Mouse (Mus musculus): ENCODE measurements around the gene Kcnab2. TPM values are rescaled to one million over a fixed set of nuclear protein-coding genes. Genes with fewer than 3 reads are reported as not detected.

The Kcnab2 gene
- total and polyA plus RNA-seq, 3 experiments, result 82.9 to 118 TPM; not detected in 1

GRCm38 (mm10) chr4:152467951-152468350 lies 9.7 kb downstream of the Kcnab2 start:
- no peak for DNase-seq (ENCODE audit: low read depth, low spot score)
- Histone ChIP-seq H3K9me3 (replicated peaks; ENCODE audit: insufficient read depth, low read length) (no peaks in the 10 kb centered on the region), H3K36me3 (ENCODE audit: control insufficient read depth in 1 of 2, insufficient read depth in 2 of 2, low read length in 2 of 2) (no peaks in the 10 kb centered on the region), H3K4me1 (ENCODE audit: control insufficient read depth in 1 of 2, insufficient read depth in 2 of 2, low read length in 2 of 2) (no peaks in the 10 kb centered on the region), H3K27ac (ENCODE audit: control insufficient read depth, low read depth, low read length) (no peak overlapping the region), H3K79me2 (ENCODE audit: control insufficient read depth, insufficient read depth, low read length, poor library complexity) (no peaks in the 10 kb centered on the region), H3K27me3 (ENCODE audit: control insufficient read depth in 1 of 2, insufficient read depth in 2 of 2, low read length in 2 of 2) (no peaks in the 10 kb centered on the region), H3K9ac (ENCODE audit: control insufficient read depth, low read depth, low read length, poor library complexity, severe bottlenecking) (no peak overlapping the region), H3K4me3 (ENCODE audit: control insufficient read depth in 1 of 2, insufficient read depth in 1 of 2, low read depth in 2 of 2, low read length in 2 of 2) (no peak overlapping the region)
- TF ChIP-seq ETS1 (IDR thresholded peaks at IDR 0.05; ENCODE audit: low read depth, low read length), result no peak
- TF ChIP-seq E2F4 (IDR thresholded peaks at IDR 0.05; ENCODE audit: borderline replicate concordance, low read depth, low read length), result no peak
- TF ChIP-seq MYC (IDR thresholded peaks at IDR 0.05; ENCODE audit: low read depth, low read length), result no peak
- no peak for TF ChIP-seq POLR2AphosphoS2 (IDR thresholded peaks at IDR 0.05; ENCODE audit: low read length)
- no peak for TF ChIP-seq GABPA (IDR thresholded peaks at IDR 0.05; ENCODE audit: low read depth, low read length)
- no peak for TF ChIP-seq SMC3 (IDR thresholded peaks at IDR 0.05; ENCODE audit: low read depth, low read length)
- TF ChIP-seq EP300 (IDR thresholded peaks at IDR 0.05; ENCODE audit: low read depth in 1 of 2, low read length in 2 of 2), result no peak
- TF ChIP-seq CHD1 (IDR thresholded peaks at IDR 0.05; ENCODE audit: low read depth, low read length), result no peak
- TF ChIP-seq MAFK (IDR thresholded peaks at IDR 0.05; ENCODE audit: borderline replicate concordance, low read depth, low read length), result no peak
- no peak for TF ChIP-seq ZC3H11A (IDR thresholded peaks at IDR 0.05; ENCODE audit: low read depth, low read length)
- no peak for TF ChIP-seq NELFE (IDR thresholded peaks at IDR 0.05; ENCODE audit: low read depth, low read length)
- no peak for TF ChIP-seq KAT2A (conservative IDR thresholded peaks at IDR 0.05; ENCODE audit: low read depth, low read length)
- TF ChIP-seq ELF1 (IDR thresholded peaks at IDR 0.05; ENCODE audit: low read depth, low read length), result no peak
- no peak for TF ChIP-seq ZKSCAN1 (IDR thresholded peaks at IDR 0.05; ENCODE audit: low read depth, low read length)

DNA sequence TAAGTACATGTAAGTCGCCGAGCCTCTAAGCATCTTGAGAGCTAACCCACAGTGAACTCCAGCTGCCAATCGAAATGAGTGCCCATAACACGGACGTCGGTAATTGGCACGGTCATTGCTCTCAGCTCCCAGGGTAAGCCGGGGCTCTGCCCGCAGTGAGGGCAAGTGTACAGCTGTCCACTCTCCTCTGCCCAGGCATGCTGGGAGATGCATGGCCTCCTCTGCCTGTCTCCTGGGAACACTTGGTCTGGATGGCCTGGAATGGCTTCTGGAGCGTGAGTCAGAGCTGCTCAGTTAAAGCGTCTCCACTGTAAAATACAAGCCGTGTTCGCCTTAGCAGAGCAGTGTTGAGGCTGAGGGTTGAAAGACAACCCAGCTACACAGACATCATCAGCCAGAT lies 11.1 kb downstream of the Kcnab2 start:
- TF ChIP-seq CTCF (IDR thresholded peaks at IDR 0.05 in 2 of 3, conservative IDR thresholded peaks at IDR 0.05 in 1 of 3; ENCODE audit: control insufficient read depth in 1 of 3, insufficient read depth in 1 of 3, low read depth in 2 of 3, low read length in 3 of 3, poor library complexity in 1 of 3, severe bottlenecking in 1 of 3) (no peak), BHLHE40 (IDR thresholded peaks at IDR 0.05; ENCODE audit: borderline replicate concordance, low read depth, low read length) (no peak), ZNF384 (IDR thresholded peaks at IDR 0.05; ENCODE audit: low read depth, low read length) (no peak), KAT2A (conservative IDR thresholded peaks at IDR 0.05; ENCODE audit: low read depth, low read length) (no peak), ZC3H11A (IDR thresholded peaks at IDR 0.05; ENCODE audit: low read depth, low read length) (no peak), CHD2 (IDR thresholded peaks at IDR 0.05; ENCODE audit: low read length) (no peak), SIN3A (IDR thresholded peaks at IDR 0.05; ENCODE audit: low read length) (no peak), MAX (IDR thresholded peaks at IDR 0.05; ENCODE audit: low read length) (no peak), MYC (IDR thresholded peaks at IDR 0.05; ENCODE audit: low read depth, low read length) (no peak), ELF1 (IDR thresholded peaks at IDR 0.05; ENCODE audit: low read depth, low read length) (no peak)
- no peaks in the 10 kb centered on the region for H3K36me3 ChIP-seq (ENCODE audit: control insufficient read depth in 1 of 2, insufficient read depth in 2 of 2, low read length in 2 of 2)
- no peaks in the 10 kb centered on the region for H3K27me3 ChIP-seq (ENCODE audit: control insufficient read depth in 1 of 2, insufficient read depth in 2 of 2, low read length in 2 of 2)
- H3K27ac ChIP-seq (ENCODE audit: control insufficient read depth, low read depth, low read length), result no peak overlapping the region
- no peak for DNase-seq (ENCODE audit: low read depth, low spot score)
- no peaks in the 10 kb centered on the region for H3K79me2 ChIP-seq (ENCODE audit: control insufficient read depth, insufficient read depth, low read length, poor library complexity)
- no peaks in the 10 kb centered on the region for H3K4me1 ChIP-seq (ENCODE audit: control insufficient read depth in 1 of 2, insufficient read depth in 2 of 2, low read length in 2 of 2)
- no peak overlapping the region for H3K4me3 ChIP-seq (ENCODE audit: control insufficient read depth in 1 of 2, insufficient read depth in 1 of 2, low read depth in 2 of 2, low read length in 2 of 2)
- no peaks in the 10 kb centered on the region for H3K9me3 ChIP-seq (replicated peaks; ENCODE audit: insufficient read depth, low read length)
- no peak overlapping the region for H3K9ac ChIP-seq (ENCODE audit: control insufficient read depth, low read depth, low read length, poor library complexity, severe bottlenecking)
